Mouse (Mus musculus) bone marrow, adult 2 months (tissue): ENCODE data around the gene Mypn.

Source experiments
- CTCF ChIP-seq: fragments of 200-500 bp; IDR thresholded peaks from 2 replicates; pipeline ENCODE4 v1.5.1; 2011; ENCODE audit warnings: low read length, control low read depth; ENCODE audit not compliant: control insufficient read depth, insufficient read depth
- POLR2A ChIP-seq: fragments of 200-500 bp; IDR thresholded peaks from 2 replicates; pipeline ENCODE4 v1.6.1; 2011; ENCODE audit warnings: low read depth, mild to moderate bottlenecking, control low read depth, low read length, borderline replicate concordance; ENCODE audit not compliant: control insufficient read depth

DNA sequence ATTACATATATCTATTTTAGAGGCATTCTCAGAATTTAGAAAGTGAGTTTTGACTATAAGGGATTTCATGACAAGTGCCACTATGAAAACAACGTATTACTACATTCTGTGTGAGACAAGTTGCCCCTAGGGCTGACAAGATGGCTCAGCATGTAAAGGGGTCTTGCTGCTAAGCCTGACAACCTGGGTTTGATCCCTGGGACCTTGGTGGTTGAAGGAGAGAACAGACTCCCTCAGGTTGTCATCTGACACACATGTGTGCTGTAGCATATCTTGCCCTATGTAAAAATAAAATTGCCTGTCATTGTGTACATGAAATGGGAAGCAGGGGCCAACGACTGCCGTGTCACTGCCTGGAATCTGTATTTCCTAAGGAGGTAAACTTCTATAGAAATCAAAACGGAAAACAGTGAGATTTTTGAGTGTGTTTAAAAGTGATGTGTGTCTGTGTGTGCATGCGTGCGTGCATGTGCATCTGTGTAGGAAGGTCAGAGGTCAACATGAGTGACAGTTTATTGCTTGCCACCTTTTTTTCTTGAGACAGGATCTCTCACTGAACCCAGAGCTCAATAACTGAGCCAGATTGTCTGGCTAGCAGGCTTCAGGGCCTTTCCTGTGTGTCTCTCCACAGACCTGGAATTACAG, 89.9 kb downstream of the Mypn start:
- TF ChIP-seq CTCF (no peak), POLR2A (no peak)
